Mouse (Mus musculus): ENCODE measurements at regions not wholly inside any gene's neighbourhood (a gene's known extent, or its start where the extent isn't known, plus 50 kb on each side); places are given as distances from the start of the nearest gene placed in this dataset.

DNA sequence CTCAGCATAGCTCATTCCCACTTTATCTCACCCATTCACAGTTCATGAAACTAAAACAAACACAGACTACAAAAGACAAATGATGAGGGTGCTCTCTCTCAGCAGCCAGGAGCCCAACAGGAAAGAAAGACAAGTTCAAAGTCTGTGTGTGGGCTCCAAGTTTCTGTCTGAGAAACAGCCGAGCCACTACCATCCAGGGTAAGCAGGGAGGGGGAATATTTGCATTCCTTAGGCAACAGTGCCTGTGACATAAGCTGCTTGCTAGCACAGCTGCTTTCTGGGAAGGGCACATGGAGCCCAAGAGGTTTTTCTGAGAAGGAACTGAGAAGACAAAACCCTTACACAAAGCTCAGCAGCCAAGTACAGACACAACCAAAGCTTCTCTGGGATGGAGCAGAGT is 78.5 kb downstream of the Cmpk2 start:
- Histone ChIP-seq H3K4me2 (replicated peaks; ENCODE audit: low read depth) (no peak overlapping the region), H3K4me3 (ENCODE audit: low read depth, low read length) (no peak overlapping the region), H3K9ac (ENCODE audit: low read depth, low read length) (no peak overlapping the region), H3K27me3 (replicated peaks; ENCODE audit: control insufficient read depth, insufficient read depth, low read length) (no peaks in the 10 kb centered on the region), H3K27ac (ENCODE audit: low read depth, low read length) (no peak overlapping the region), H3K4me1 (replicated peaks; ENCODE audit: control insufficient read depth, insufficient read depth, low read length) (0 out of 2 replicates have a peak, but pooled peaks cover 4% of the 10 kb centered on the region), H3K9me3 (ENCODE audit: control insufficient read depth) (no peaks in the 10 kb centered on the region), H3K36me3 (ENCODE audit: control insufficient read depth, insufficient read depth) (no peaks in the 10 kb centered on the region)
- WGBS: 10% methylated on average over 1 of the region's 1 CpGs
- no peak for ATAC-seq
- no peak for TF ChIP-seq CTCF (IDR thresholded peaks at IDR 0.05; ENCODE audit: low read depth)

DNA sequence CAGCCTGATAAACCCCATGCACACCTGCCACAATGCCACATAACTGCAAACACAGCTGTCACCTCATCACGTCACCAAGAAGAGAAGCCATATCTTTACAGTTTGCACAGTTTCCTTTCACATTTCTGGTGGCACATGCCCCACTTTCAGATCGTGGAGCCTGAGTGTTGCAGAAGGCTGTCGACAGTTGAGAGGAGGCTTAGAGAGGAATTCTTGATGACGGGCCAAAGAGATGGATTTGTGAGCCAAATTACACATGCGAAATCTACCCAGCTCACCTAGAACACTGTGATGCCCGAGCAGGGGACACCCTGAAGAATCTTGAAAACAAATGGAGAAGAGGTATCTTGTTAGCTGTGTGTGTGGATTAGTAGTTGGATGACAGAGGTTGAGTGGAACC is 77.4 kb downstream of the Cmpk2 start:
- Histone ChIP-seq H3K9ac (ENCODE audit: low read depth, low read length) (no peak overlapping the region), H3K4me1 (replicated peaks; ENCODE audit: control insufficient read depth, insufficient read depth, low read length) (0 out of 2 replicates have a peak, but pooled peaks cover 4% of the 10 kb centered on the region), H3K27me3 (replicated peaks; ENCODE audit: control insufficient read depth, insufficient read depth, low read length) (no peaks in the 10 kb centered on the region), H3K27ac (ENCODE audit: low read depth, low read length) (no peak overlapping the region), H3K4me3 (ENCODE audit: low read depth, low read length) (no peak overlapping the region), H3K36me3 (ENCODE audit: control insufficient read depth, insufficient read depth) (no peaks in the 10 kb centered on the region), H3K4me2 (replicated peaks; ENCODE audit: low read depth) (no peak overlapping the region), H3K9me3 (ENCODE audit: control insufficient read depth) (no peaks in the 10 kb centered on the region)
- TF ChIP-seq CTCF (IDR thresholded peaks at IDR 0.05; ENCODE audit: low read depth): no peak
- ATAC-seq: no peak
- WGBS: 81% methylated on average over 6 of the region's 6 CpGs

- TF ChIP-seq CTCF (IDR thresholded peaks at IDR 0.05; ENCODE audit: low read depth): no peak
- ATAC-seq: no peak
- no peak overlapping the region for H3K9ac ChIP-seq (ENCODE audit: low read depth, low read length)
- H3K36me3 ChIP-seq (ENCODE audit: control insufficient read depth, insufficient read depth): no peaks in the 10 kb centered on the region
- no peak overlapping the region for H3K4me2 ChIP-seq (replicated peaks; ENCODE audit: low read depth)
- H3K27me3 ChIP-seq (replicated peaks; ENCODE audit: control insufficient read depth, insufficient read depth, low read length): no peaks in the 10 kb centered on the region
- 0 out of 2 replicates have a peak, but pooled peaks cover 4% of the 10 kb centered on the region for H3K4me1 ChIP-seq (replicated peaks; ENCODE audit: control insufficient read depth, insufficient read depth, low read length)
- no peaks in the 10 kb centered on the region for H3K9me3 ChIP-seq (ENCODE audit: control insufficient read depth)
- WGBS: 73% methylated on average over 1 of the region's 1 CpGs
- no peak overlapping the region for H3K4me3 ChIP-seq (ENCODE audit: low read depth, low read length)
- H3K27ac ChIP-seq (ENCODE audit: low read depth, low read length): no peak overlapping the region
These were observed 74.5 kb downstream of the Cmpk2 start for GRCm38 (mm10) chr12:26543463-26543862.

- ATAC-seq: no peak
These were observed 73.4 kb downstream of the Cmpk2 start for GRCm38 (mm10) chr12:26542451-26542850.

GRCm38 (mm10) chr12:26535261-26535890 is 66.4 kb downstream of the Cmpk2 start:
- 74% methylated on average over 9 of the region's 9 CpGs for WGBS
- no peaks in the 10 kb centered on the region for H3K9me3 ChIP-seq (ENCODE audit: control insufficient read depth)
- no peak for TF ChIP-seq CTCF (IDR thresholded peaks at IDR 0.05; ENCODE audit: low read depth)
- H3K4me1 ChIP-seq (replicated peaks; ENCODE audit: control insufficient read depth, insufficient read depth, low read length): no peaks in the 10 kb centered on the region
- H3K4me3 ChIP-seq (ENCODE audit: low read depth, low read length): no peak overlapping the region
- ATAC-seq: no peak
- H3K4me2 ChIP-seq (replicated peaks; ENCODE audit: low read depth): no peak overlapping the region
- H3K27ac ChIP-seq (ENCODE audit: low read depth, low read length): no peak overlapping the region
- no peak overlapping the region for H3K9ac ChIP-seq (ENCODE audit: low read depth, low read length)
- no peaks in the 10 kb centered on the region for H3K36me3 ChIP-seq (ENCODE audit: control insufficient read depth, insufficient read depth)
- no peaks in the 10 kb centered on the region for H3K27me3 ChIP-seq (replicated peaks; ENCODE audit: control insufficient read depth, insufficient read depth, low read length)

More at GRCm38 (mm10) chr12:26542451-26542850, 73.4 kb downstream of the Cmpk2 start:
- Histone ChIP-seq H3K4me1 (replicated peaks; ENCODE audit: control insufficient read depth, insufficient read depth, low read length) (0 out of 2 replicates have a peak, but pooled peaks cover under 1% of the 10 kb centered on the region), H3K27ac (ENCODE audit: low read depth, low read length) (no peak overlapping the region), H3K36me3 (ENCODE audit: control insufficient read depth, insufficient read depth) (no peaks in the 10 kb centered on the region), H3K9me3 (ENCODE audit: control insufficient read depth) (no peaks in the 10 kb centered on the region), H3K27me3 (replicated peaks; ENCODE audit: control insufficient read depth, insufficient read depth, low read length) (no peaks in the 10 kb centered on the region), H3K4me2 (replicated peaks; ENCODE audit: low read depth) (no peak overlapping the region), H3K4me3 (ENCODE audit: low read depth, low read length) (no peak overlapping the region), H3K9ac (ENCODE audit: low read depth, low read length) (no peak overlapping the region)
- 45% methylated on average over 2 of the region's 2 CpGs for WGBS
- TF ChIP-seq CTCF (IDR thresholded peaks at IDR 0.05; ENCODE audit: low read depth): no peak

GRCm38 (mm10) chr12:26534229-26535105 is 65.5 kb downstream of the Cmpk2 start:
- no peak overlapping the region for H3K27ac ChIP-seq (ENCODE audit: low read depth, low read length)
- WGBS: 43% methylated on average over 9 of the region's 9 CpGs
- TF ChIP-seq CTCF (IDR thresholded peaks at IDR 0.05; ENCODE audit: low read depth): no peak
- no peaks in the 10 kb centered on the region for H3K9me3 ChIP-seq (ENCODE audit: control insufficient read depth)
- no peak overlapping the region for H3K9ac ChIP-seq (ENCODE audit: low read depth, low read length)
- no peaks in the 10 kb centered on the region for H3K27me3 ChIP-seq (replicated peaks; ENCODE audit: control insufficient read depth, insufficient read depth, low read length)
- ATAC-seq: no peak
- no peaks in the 10 kb centered on the region for H3K4me1 ChIP-seq (replicated peaks; ENCODE audit: control insufficient read depth, insufficient read depth, low read length)
- no peak overlapping the region for H3K4me2 ChIP-seq (replicated peaks; ENCODE audit: low read depth)
- H3K36me3 ChIP-seq (ENCODE audit: control insufficient read depth, insufficient read depth): no peaks in the 10 kb centered on the region
- H3K4me3 ChIP-seq (ENCODE audit: low read depth, low read length): no peak overlapping the region

Measured in intestine, postnatal 0 days (tissue).